Mouse (Mus musculus): ENCODE measurements at regions not wholly inside any gene's neighbourhood (a gene's known extent, or its start where the extent isn't known, plus 50 kb on each side); places are given as distances from the start of the nearest gene placed in this dataset.

DNA sequence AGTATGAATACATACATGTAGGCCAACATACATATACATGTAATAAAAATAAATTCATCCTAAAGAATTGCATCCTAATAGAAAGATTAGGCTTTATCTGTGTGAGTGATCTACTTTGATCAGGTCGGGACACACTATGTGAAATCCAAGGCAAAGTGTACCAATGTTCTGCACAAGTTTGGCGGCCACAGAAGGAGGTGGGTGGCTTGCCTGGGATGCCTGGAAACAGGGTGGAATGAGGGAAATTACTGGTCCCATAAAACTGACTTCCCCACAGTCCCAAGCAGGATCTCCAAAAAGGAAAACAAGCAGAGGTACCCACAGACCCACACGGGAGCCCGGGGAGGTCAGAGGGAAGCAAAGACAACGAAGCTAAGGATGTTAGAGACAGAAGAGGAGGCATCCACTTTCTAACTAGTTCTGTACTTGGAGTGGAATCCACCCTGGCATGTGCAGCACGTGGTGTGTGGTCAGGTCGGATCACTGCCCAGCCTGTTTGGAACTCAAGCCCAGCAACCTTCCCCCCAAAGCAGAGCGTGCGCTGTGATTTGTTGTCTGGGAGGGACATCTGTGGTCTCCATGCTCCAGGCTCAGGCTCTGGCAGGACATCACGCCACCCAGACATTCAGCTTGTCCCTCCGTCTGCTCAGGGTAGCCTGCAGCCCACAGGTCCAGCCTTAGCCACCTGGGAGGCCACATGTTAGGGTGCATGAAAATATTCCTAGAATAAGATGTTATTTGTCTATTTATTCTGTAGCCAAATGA, 615.3 kb upstream of the 3110018I06Rik start:
- no peak for DNase-seq (ENCODE audit: low spot score)

DNA sequence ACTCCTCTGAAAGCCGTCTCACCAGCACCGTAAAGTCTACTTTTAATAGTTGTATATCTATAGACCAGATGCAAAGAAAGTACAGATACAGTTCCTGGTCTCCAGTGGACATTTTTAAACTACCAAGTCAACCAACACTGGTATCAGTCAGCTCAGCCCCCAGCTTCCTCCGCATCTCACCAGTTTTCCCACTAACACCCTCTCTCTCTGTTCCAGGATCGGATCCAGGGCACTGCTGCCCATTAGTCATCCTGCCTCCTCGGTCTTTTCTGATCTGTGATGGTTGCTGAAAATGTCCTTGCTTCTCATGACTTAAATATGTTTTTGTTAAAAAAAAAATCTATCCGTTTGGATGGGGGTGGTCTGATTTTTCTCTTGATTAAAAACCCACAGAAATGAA, 598.1 kb upstream of the 3110018I06Rik start:
- DNase-seq (ENCODE audit: low spot score), result no peak

DNA sequence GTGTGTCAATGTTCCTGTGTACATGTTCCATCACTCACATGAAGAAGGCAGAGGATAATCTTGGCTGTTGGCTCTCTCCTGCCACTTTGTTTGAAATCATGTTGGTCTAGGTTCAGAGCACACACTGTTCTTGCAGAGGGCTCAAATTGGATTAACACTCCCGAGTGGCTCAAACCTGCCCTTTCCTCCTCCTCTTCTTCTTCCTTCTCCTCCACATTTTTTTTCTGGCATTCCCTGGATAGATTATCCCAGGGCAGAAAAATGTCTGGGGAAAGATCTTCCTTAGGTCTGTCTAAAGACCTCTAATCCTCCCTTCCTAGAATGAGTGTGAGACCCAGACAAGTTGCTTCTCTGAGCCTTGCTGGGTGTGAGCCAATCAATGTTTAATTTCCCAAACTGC, 594.4 kb upstream of the 3110018I06Rik start:
- DNase-seq (ENCODE audit: low spot score), result no peak

DNA sequence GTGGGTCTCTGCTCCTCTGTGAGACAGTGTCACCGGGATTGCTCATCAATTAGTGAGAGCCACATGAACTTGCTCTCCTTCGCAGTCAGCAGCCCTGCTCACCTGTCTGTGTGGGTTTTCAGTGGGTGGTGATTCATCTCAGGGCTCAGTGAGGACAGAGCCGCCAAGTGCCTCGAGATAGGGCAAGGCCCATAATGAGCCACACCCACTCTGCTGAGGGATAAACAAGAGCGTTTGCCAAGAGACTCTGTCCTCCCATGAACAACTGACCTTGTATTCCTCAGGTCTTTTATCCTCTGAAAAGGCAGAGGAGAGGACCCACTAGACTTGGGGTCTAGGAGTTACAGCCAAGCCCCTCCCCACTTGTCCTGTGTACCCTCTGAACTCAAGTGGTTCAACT, 584.2 kb upstream of the 3110018I06Rik start:
- DNase-seq (ENCODE audit: low spot score), result no peak

DNA sequence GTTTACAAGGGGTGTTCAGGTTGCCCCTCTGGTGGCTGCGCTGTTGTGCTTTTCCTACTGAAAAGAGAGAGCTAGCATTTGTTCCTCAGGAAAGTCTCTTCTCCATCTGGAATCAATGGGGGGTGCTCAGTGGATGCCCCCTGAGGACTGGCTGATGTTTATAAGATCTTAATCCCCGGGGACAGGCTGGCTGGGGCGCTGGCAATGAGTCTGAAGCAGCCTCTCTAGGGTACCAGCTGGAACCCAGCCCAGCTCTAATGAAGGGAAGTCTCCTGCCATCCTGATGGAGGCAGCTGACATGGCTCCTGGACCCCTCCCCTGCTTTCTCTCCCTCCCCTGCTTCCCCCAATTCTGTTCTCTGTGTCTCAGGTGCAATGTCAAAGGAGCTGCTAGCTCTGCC, 575.6 kb upstream of the 3110018I06Rik start:
- DNase-seq (ENCODE audit: low spot score), result no peak

DNA sequence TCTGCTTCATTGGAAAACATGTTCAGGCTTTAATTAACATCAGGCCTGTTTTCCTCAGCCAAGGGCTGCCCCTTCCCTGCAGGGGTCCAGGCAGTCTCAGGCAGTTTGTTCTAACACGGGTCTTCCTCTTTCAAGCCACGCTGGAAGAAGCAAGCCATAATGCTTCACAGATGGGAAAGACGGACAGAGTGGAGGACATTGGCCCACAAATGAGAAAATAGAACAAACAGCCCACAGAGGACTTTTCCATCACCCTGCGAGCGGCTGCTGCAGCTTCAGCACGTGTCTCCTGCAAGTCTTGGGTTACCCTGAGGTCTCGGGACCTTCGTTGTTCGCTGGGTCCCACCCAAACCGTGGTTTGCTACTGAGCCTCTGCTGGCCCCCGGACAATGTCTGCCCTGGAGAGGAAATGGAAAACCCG, 565.9 kb upstream of the 3110018I06Rik start:
- no peak for DNase-seq (ENCODE audit: low spot score)

DNA sequence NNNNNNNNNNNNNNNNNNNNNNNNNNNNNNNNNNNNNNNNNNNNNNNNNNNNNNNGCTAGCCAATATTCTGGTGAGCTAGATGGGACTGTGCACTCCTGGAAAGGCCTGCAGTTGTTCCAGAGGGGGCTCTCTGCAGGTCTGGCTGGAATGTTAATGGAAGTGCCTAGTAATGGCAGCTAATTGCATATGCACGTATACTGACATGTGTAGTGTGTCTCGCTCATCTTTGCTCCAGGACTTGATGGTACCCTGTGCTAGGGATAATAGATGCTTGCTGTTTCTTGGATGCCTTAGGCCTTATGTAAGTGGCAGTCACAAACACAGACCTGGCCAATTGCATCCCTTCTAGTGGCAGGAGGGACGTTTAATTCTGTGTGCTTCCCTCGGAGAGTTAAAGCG, 560.0 kb upstream of the 3110018I06Rik start:
- DNase-seq (ENCODE audit: low spot score), result no peak

DNA sequence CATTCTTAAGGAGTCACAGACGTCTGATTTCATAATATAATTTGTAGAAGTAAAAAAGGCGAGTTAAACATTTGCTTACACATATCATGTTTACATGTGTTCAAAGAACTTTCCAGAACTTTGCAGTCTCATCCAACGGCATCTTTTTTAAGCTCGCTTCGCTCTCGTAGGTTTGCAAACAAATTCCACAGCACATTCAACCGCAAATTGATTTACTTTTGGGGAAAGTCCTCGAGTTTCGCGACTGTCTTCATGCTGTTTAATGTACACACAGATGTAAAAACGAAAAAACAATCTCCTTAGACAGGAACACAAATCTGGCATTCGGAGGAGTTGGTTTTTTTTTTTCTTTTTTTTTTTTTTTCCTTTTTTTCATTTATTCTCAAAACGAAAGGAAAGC, 559.3 kb upstream of the 3110018I06Rik start:
- DNase-seq (ENCODE audit: low spot score), result no peak

DNA sequence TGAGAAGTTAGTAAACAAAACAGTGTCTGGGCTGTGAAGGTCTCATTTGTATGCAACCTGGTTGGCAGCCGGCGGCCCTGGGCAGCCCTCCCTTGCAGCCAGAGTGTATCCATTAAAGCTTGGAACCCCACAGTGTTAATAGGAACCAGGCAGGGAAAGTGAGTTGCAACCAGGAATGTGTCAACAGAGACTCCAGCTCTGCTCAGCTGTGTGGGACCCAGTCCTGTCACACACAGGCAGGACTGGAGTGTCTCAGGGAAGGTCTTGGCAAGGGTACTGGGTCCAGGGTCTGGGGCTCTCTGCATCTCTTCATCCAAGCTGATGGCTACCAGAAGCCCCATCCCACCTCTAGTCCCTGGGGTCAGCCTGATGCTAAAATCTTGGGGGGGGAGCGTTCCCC, 556.8 kb upstream of the 3110018I06Rik start:
- DNase-seq (ENCODE audit: low spot score), result no peak

DNA sequence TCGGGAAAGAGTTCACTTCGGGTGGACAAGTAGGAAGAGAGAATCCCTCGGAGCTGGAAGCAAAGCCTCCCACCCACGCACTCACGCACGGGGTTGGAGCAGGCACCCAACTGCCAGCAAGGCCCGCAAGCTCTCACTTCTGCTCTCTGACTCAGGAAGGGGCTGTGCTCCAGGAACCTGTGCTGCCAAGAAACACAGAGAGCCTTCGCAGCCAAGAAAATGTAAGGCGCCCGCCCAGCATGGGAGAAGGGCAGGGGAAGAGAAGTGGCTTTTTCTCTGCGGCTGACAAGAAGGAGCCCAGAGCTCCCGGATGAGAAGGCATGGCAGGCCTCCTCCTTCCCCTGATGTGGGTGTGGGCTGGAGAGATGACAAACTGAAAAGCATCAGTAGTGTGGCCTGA, 549.1 kb upstream of the 3110018I06Rik start:
- DNase-seq (ENCODE audit: low spot score), result no peak

DNA sequence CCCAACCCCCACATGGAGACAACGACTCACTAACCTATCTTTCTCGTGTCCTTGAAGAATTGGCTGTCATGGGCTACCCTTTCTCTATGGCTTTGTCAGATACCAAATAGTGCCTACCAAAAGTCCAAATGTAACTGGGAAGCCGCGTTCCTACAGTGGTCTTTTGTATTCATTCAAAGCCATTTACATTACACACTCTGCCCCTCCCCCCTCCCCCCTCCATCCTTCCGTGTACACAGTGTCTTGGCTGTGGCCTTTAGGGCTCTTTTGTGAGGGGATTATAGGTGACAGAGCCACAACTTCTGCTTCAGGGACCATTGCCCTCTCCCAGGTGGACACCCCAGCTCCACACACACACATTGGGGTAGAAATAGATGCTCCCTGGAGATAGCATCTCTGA, 544.6 kb upstream of the 3110018I06Rik start:
- no peak for DNase-seq (ENCODE audit: low spot score)

DNA sequence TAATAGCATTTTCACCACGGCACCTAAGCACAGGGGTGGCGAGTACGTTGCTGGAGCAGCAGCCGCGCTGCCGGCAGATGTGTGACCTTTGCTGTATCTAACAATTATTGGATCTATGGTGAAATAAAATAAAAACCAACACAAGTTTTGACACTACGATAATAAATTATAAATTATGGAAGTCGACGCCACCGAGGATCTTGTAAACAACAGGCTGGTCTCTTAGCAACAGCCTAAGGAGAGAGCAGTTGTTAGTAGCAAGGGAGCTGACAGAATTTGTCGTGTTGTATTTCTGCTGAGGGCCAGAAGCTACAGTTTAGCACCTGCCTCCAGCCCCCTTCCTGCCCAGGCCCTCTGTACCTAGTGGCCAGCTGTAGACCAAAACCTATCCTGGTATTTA, 535.8 kb upstream of the 3110018I06Rik start:
- no peak for DNase-seq (ENCODE audit: low spot score)

DNA sequence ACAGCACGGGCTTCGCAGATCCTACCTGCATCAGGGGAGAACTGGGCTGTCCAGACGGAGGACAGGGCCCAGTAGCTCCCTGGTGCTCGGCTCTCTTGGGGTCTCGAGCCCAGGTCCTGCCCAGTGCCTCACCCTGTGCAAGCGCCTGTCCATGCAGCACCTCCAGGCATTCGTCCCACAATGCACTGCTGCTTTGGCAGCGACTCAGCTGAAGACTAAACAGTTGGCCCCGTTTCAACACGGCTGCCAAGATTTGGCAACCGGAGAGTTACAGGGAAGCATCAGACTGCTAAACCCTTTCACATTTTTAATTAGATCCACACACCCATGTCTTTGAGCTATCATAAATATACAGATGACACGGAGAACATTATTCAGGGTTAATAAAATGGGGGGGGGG, 532.7 kb upstream of the 3110018I06Rik start:
- no peak for DNase-seq (ENCODE audit: low spot score)

DNA sequence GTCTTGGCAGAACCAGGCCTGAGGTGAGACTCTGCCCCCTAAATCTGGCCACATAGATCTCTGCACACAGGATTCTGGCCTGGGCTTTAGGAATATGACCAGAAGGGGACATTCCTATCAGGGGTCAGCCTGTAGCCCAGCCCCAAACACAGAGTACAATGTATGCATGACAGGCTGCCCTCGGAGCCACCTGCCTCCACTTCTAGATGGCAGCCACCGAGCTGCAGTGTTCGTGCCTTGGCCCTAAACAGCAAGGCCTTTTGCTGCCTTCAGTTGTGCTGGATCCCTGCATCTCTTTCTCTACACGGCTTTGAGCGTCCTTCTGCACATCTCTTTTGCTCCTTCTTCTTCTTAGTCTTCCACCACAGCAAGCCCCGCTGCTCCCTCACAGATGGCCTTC, 532.2 kb upstream of the 3110018I06Rik start:
- no peak for DNase-seq (ENCODE audit: low spot score)

DNA sequence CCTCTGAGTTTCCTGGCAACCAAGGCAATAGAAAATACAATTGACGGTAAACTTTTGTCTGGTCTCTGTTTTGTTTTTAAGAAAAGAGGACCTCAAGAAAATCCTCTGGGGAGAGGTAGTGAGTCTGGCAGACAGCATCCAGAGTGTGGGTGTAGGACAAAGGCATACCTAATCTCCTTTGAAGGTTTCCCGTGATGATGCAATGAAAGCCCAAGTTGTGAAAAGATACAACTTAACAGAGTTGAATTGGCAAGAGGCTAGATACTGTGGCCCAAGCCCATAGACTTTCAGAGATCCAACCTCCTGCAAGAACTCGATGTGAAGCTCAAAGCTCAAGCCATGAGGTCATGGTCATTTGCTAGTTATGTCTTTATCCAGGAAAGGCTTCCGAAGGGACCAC, 526.4 kb upstream of the 3110018I06Rik start:
- DNase-seq (ENCODE audit: low spot score), result no peak

DNA sequence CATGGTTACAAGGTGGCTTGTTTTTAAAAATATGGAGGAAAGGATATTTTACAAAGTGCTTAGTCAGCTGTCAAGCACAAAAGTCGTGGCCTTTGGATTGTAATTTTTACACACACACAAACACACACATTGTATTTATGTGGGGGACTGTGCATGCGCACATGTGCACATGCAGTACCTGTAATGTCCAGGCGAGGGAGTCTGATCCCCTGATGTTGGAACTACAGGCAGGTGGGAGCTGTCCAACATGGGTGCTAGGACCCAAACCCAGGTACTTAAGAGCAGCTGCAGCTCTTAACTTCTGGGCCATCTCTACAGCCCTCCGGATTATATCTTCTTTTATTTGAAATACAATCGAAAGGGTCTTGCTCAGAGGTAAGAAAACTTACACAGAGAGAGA, 524.7 kb upstream of the 3110018I06Rik start:
- DNase-seq (ENCODE audit: low spot score), result peak; percentile 21

DNA sequence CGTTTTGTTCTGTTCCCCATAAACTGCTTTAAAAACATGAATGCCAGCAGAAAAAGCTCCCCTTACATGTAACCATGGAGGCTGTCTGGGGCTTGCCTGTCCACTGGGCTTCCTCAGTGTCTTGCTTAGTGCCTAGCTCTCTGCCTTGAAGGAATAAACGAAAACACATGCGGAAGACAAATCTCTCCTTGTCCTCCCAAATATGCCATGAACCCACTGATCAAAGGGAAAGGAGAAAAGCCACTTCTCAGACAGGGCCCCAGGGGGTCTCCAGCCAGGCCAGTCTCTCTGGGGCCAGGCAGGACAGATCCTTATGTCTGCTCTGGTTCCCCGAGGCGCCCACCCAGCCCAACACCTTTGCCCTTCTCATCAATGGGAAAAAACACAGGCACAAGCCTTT, 518.6 kb upstream of the 3110018I06Rik start:
- no peak for DNase-seq (ENCODE audit: low spot score)

DNA sequence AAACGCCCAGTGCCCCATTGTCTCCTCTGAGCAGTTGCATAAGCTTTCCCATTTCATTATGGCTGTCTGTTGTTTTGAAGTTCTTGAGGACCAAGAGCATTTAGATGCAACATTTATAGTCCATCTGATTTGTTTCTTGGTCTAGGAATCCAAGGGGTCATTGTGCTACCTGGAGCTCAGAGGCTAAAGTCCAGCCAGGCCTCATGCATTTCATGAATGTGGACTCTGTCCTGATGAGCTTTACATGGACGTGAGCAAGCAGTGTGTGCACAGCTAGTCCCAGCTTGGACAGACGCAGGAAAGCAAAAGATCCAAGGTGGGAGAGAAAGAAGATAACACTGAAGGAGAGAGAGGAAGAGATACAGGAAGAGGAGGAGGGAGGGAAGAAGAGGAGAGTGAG, 496.0 kb upstream of the 3110018I06Rik start:
- DNase-seq (ENCODE audit: low spot score), result no peak

DNA sequence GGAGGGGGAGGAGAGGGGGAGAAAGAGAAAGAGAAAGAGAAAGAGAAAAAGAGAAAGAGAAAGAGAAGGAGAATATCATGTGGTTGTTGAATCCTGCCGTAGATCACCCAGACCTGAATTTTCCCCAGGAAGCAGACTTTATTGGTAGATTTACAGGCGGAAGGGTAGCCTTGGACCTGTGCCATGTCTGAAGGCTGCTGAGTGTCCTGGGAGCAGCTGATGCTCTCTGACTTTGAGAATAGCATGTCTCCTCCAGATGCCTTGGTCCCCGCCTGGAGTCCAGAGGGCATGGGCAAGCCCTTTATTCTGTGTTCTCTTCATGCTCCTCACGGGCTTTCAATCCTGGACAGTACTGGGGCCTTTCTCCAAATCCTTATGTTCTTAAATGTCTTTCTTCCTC, 495.4 kb upstream of the 3110018I06Rik start:
- no peak for DNase-seq (ENCODE audit: low spot score)

DNA sequence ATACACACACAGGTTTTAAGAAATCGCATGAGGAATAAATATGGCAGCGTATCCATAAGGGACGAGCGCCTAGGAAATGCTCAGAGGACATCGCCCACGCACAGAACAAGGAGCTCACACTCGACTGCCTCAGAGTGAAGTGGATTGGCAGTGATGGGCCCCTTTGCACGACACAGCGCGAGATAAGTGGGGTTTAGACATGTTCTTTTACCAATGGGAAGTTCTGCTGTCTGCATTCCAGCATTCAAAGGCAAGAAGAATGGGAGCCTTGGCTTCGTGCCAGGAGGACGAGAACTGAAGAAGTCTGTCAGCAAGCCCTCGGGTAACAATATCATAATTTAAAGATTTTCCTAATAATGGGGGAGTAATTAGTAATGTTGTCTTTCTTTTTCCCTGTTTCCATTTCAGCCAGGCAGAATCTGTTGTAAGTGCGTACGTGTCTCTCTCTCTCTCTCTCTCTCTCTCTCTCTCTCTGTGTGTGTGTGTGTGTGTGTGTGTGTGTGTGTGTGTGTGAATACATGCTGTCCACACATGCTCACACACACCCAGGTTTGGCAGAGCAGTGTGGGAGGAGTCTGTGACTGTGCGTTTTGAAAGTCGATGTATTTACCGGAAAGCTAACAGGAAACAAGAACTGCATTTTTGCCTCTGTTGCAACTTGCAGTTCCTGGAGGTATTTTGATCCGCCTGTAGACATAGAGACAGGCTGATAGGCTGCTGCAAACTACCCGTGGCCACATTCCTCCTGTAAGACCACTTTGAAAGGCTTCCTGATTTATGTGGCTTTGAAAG, 477.2 kb upstream of the 3110018I06Rik start:
- DNase-seq (ENCODE audit: low spot score), result peak; percentile 67

DNA sequence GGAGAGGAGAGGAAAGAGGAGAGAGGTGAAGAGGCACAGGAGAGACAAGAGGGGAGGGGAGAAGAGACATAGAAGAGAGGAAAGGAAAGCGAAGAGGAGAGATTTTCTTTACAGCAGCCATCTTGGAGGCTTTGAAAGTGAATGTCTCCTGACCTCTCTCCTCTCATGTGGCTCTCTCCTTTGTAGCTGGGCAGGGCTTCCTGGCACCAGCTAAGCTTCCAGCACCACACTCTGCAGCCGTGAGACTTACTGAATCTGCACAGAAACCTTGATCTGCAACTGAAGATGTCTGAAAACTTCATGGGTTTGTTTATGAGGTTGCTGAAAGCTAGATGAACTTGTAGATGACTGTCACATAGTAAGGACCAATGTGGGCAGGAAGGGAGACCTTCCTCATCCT, 471.6 kb upstream of the 3110018I06Rik start:
- DNase-seq (ENCODE audit: low spot score), result peak; percentile 56

DNA sequence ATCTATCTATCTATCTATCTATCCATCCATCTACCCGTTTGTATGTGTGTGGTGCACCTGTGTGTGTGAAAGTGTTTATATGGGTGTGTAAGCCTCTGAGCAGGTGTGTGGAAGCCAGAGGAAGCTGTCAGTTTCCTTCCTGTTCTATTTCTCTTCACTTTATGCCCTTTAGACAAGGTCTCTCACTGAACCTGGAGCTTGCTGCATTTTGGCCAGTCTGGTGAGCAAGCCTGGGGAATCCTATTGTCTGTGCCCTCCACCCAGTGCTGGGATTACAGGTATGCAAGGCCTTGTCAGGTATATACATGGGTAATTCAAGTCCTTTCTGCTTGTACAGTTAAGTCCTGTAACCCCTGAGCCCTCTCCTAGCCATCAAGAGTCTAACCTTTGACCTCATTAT, 466.6 kb upstream of the 3110018I06Rik start:
- no peak for DNase-seq (ENCODE audit: low spot score)

DNA sequence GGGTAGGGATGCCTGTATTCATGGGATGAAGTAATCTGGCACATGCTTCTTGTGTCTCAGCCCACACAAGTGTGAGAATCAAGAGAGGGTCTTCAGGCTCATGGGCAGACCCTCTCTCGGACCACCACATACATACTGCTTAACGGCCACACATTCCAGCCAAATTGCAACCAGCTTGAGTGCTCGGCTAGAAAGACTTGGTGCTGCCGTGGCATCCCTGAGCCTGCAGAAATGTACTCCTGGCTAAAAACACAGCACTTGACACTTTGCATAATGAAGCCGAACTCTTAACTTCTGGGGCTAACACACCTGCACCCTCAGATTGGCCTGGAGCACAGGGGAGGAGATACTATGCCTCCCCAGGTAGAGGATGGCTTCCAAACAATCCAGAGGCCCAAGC, 461.6 kb upstream of the 3110018I06Rik start:
- no peak for DNase-seq (ENCODE audit: low spot score)
